Mouse (Mus musculus): ENCODE data around the gene Dhrs9.

GRCm38 (mm10) chr2:69365275-69365674 lies 15.0 kb upstream of the Dhrs9 start:
- no peak for TF ChIP-seq CTCF (conservative IDR thresholded peaks at IDR 0.05; ENCODE audit: insufficient read depth, insufficient read length, low read depth, low read length)
- no peak for TF ChIP-seq POLR2A (IDR thresholded peaks at IDR 0.05; ENCODE audit: low read depth, low read length)

Data from kidney, adult 2 months (tissue).